Mouse (Mus musculus) urinary bladder, adult 2 months (tissue): ENCODE measurements around the gene Rimbp3. TPM values are rescaled to one million over a fixed set of nuclear protein-coding genes. Genes with fewer than 3 reads are reported as not detected.
"Not testable (repeated sequence)": the region's sequence is repeated elsewhere in the genome, so short reads cannot be mapped to it uniquely, and the experiment has no call there.

Experiments used
- DNase-seq: peaks from one replicate; pipeline ENCODE4 v3.0.0; 2022; ENCODE audit warnings: low spot score
- polyA plus RNA-seq: library from polyadenylated mRNA; depleted of rRNA; stranded (reverse); fragments of >200 nt; gene quantifications from 2 replicates; pipeline ENCODE4 v1.2.3, GENCODE M21; 2012

Gene Rimbp3
- polyA plus RNA-seq, 1 experiment: 0.26 TPM

- no peak for DNase-seq
Measured at GRCm38 (mm10) chr16:17216934-17217633, 8.7 kb downstream of the Rimbp3 start.

DNA sequence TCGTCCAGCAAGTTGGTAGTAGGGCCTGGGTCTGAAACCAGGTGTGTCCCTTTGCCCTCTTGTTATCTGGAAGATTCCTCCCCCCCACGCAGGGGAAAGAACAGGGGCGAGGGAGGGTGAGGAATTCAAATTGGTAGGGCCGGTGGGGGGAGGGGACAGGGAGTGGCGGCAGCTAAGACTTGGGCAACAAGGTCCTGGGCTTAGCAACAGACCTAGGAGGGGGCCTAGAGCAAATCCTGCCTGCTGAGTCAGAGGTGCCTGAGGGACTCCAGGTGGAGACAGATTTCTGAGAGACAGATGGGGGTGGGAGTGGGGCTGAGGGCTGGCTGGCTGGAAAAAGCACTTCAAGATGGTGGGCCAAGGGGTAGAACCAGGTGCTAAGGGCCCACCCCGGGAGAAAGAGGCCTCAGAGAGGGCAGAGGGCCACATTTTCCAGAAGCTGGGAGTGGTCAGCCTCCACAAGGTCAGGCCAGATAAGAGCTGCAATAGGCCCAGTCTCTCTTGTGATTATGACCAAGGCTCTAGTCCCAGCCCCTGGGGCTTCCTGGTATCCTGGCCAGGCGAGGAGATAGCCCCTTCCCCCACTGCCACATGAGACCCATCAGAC is 11.8 kb downstream of the Rimbp3 start:
- no peak for DNase-seq

GRCm38 (mm10) chr16:17222197-17222596 is 13.8 kb downstream of the Rimbp3 start:
- DNase-seq: peak; percentile 100

- DNase-seq: peak; percentile 23
Measured at GRCm38 (mm10) chr16:17225584-17225983, 17.2 kb downstream of the Rimbp3 start.

- DNase-seq: no peak
Measured at GRCm38 (mm10) chr16:17226496-17226895, 18.1 kb downstream of the Rimbp3 start.

DNA sequence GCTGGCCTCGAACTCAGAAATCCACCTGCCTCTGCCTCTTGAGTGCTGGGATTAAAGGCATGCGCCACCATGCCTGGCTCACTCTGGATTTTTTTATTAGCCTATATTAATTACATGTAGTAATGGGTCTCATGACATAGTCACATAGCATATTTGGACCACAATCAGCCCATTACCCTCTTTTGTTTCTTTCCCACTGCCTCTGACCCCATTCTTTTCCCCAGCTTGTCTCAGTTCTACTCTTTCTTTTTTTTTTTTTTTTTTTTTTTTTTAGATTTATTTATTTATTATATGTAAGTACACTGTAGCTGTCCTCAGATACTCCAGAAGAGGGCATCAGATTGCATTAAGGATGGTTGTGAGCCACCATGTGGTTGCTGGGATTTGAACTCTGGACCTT is 23.1 kb downstream of the Rimbp3 start:
- DNase-seq: not testable (repeated sequence)

DNA sequence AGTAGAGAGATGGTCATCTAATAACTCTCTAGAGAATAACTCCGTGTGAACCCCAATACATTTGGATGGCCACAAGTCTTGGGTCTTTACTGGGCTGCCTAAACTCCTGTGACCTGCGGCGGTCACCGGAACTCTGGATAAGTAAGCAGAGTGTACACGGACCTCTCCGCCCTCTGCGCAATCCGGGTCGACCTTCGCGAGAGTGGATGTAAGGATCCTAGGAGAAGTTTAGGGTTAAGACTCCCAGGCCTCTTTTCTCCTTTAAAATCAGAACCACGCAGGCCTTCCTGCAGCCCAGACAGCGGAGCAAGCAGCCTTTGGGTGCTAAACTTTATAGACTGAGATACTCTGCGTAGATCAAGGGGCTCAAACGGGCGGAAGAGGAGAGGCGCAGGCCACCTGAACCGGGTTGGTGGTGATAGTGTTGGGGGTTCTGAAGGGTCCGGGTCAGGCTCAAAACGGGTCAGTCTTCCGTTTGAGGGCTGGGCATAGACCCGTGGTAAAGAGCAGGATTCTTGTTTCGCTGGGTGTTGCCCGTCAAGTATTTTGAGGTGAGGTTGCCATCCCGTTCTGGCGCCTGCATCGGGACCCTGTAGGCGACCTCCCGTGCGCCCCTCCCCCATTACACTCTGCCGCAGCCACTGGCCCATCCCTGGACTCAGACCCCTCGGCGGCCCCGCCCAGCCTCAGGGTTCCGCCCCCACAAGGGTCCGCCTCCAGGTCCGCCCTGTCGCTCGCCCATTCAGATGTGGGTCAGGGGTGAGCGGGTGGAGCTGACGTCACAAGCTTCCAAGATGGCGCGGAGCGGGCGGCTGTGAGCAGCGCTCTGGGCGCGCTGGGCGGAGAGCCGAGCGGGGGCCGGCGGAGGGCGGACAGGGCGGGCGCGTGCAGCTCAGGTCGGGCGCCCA is 24.6 kb downstream of the Rimbp3 start, which contains the start of gene Hic2:
Gene Hic2 (plus strand): TSS at position 779 of the 908 bp plus-strand sequence.
- peak; percentile 91 for DNase-seq

DNA sequence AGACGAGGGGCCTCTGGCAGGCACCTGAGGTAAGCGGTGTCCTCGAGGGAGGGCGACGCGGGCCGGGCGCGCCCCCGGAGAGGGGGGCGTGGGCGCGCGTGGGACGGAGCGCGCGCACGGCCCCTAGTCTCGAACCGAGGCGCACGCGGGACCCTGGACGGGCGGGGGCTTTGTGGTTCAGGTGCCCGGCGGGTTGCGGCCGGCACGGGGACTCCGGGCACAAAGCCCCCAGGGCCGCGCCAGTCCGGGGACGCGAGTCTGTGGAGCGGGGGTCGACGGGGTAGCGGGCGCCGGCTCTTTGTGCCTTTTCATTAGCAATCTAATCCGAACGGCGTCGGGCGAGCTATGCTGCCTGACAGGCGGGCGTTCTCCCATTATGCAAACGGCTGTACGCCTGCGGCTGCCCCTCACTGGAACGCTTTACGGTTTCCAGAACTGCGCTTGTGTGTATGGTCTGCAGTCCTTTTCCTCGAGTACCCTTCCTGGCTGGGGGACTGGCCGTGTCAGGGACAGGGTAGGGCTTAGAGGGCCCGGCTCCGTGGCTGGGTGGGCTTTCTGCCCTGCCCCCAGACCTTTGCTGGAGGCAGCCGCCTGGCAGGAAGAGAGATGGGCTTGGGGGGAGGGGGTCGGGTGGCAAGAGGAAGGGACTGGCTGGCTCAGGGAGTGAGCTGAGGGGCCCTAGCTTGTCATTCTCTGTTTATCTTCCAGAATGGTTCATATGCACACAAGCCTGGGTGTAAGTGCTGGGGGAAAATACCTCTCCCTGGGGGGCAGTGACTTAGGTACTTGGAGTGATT is 25.5 kb downstream of the Rimbp3 start:
- peak; percentile 31 for DNase-seq

GRCm38 (mm10) chr16:17234499-17234895 is 26.1 kb downstream of the Rimbp3 start:
- DNase-seq: peak; percentile 22

GRCm38 (mm10) chr16:17234916-17235665 is 26.7 kb downstream of the Rimbp3 start:
- peak; percentile 25 for DNase-seq

- no peak for DNase-seq
Measured at GRCm38 (mm10) chr16:17237634-17238033, 29.2 kb downstream of the Rimbp3 start.

DNA sequence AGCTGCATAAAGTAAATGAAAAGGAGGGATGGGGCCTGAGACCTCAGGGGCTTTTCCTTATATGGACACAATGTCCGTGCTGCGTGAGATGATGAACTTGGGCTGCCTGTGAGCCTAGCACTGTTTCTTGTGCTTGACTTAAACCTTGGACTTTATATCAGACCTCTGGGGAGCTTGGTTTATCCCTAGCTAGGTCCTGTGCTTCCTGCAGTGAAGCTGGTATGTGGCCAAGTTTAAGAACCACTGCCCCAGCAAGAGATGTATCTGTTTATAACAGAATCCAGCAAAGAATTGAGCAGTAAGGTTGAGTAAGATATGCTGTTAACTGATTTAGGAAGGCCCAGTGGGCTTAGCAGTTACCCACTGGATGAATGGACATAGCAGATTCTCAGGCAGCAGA is 31.0 kb downstream of the Rimbp3 start:
- DNase-seq: no peak

- no peak for DNase-seq
Measured at GRCm38 (mm10) chr16:17243731-17244130, 35.3 kb downstream of the Rimbp3 start.

DNA sequence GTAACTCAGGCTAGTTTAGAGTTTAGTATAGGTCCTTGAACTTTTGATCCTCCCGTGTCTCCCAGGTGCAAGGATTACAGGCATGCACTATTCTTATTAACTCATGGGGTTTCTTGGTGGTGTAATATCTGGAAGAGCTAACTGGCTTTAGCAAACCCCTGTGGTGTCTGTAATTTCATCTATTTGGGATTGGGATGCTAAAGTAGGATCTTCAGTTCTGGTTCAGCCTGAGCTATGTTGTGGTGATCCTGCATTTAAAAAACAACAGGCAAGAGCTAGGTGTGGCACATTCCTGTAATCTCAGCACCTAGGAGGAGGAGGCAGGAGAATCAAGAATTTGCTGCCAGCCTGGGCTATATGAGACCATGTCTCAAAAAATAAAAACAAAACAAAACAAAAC is 36.6 kb downstream of the Rimbp3 start:
- DNase-seq: no peak

GRCm38 (mm10) chr16:17247727-17248126 is 39.3 kb downstream of the Rimbp3 start:
- no peak for DNase-seq

GRCm38 (mm10) chr16:17249135-17249534 is 40.7 kb downstream of the Rimbp3 start:
- no peak for DNase-seq

- DNase-seq: peak; percentile 58
Measured at GRCm38 (mm10) chr16:17251539-17251938, 43.1 kb downstream of the Rimbp3 start.

- DNase-seq: no peak
Measured at GRCm38 (mm10) chr16:17252086-17252726, 43.8 kb downstream of the Rimbp3 start.

DNA sequence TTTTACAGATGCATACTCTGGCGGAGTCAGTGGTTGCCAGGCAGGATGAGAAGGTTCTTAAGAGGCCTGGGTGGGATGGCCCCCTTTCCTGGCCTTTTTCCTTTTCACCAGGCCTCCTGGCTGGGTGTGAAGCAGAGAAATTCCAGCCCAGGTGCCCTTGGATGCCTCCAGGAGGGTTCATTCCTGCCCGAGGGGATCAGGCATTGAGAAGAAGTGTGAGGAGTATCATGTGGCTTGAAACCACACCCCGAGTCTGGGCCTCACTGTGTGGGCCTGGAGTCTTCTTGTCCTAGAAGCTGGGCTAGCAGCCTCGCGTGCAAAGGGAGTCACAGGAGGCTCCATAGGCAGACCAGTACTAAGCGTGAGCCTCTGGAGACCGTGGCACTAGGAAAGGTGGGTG is 44.4 kb downstream of the Rimbp3 start:
- DNase-seq: no peak

DNA sequence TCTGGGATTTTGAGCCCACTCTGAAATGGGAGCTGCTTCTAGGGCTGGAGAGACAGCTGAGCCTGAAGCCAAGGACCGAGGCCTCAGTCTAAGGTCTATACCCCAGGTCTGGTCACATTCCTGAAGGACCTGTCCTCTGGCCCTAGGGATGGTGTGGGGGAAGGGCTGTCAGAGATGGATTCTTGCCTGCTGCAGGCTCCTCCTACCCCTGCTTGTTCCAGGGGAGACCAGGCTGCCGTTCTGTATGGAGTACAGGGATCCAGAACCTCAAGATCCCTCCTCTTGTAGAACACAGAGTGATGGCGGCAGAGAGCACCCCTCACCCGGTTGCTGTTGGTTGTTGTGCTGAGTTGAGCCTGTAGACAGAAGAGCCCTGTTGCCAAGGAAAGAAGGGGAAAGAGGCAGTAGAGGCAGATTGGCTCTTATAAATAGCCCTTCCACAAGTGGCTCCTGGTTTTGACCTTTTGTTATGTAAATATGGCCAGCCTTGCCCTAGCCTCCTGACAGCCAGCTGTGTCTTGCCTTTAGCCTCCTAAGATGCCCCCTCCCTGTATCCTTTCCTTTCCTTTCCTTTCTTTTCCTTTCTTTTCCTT is 45.7 kb downstream of the Rimbp3 start:
- no peak for DNase-seq
